Mouse (Mus musculus): ENCODE results near the gene Pygm. TPM values are rescaled to one million over a fixed set of nuclear protein-coding genes. Genes with fewer than 3 reads are reported as not detected.

Gene Pygm
- polyA plus RNA-seq, 1 experiment = not detected

- TF ChIP-seq CTCF (IDR thresholded peaks at IDR 0.05; ENCODE audit: insufficient read depth, low read depth, low read length) = no peak
- TF ChIP-seq POLR2A (IDR thresholded peaks at IDR 0.05; ENCODE audit: insufficient read depth, low read depth, low read length) = no peak
- H3K4me3 ChIP-seq (ENCODE audit: insufficient read depth, low read depth, low read length) = no peak overlapping the region
- H3K27ac ChIP-seq (ENCODE audit: insufficient read depth, low read depth, low read length) = no peak overlapping the region
- WGBS = 81% methylated on average over 8 of the region's 8 CpGs
- H3K4me1 ChIP-seq (ENCODE audit: control insufficient read depth, insufficient read depth, low read length) = peaks cover 32% of the 10 kb centered on the region
Measured at GRCm38 (mm10) chr19:6408749-6409148, 24.6 kb downstream of the Pygm start.

- TF ChIP-seq CTCF (IDR thresholded peaks at IDR 0.05; ENCODE audit: insufficient read depth, low read depth, low read length) (no peak), POLR2A (IDR thresholded peaks at IDR 0.05; ENCODE audit: insufficient read depth, low read depth, low read length) (no peak)
- peaks cover 30% of the 10 kb centered on the region for H3K4me1 ChIP-seq (ENCODE audit: control insufficient read depth, insufficient read depth, low read length)
- no peak overlapping the region for H3K27ac ChIP-seq (ENCODE audit: insufficient read depth, low read depth, low read length)
- no peak overlapping the region for H3K4me3 ChIP-seq (ENCODE audit: insufficient read depth, low read depth, low read length)
- WGBS = 74% methylated on average over 5 of the region's 5 CpGs
Measured at GRCm38 (mm10) chr19:6409176-6409575, 25.0 kb downstream of the Pygm start.

GRCm38 (mm10) chr19:6409936-6410335 is 25.7 kb downstream of the Pygm start:
- peaks cover 22% of the 10 kb centered on the region for H3K4me1 ChIP-seq (ENCODE audit: control insufficient read depth, insufficient read depth, low read length)
- whole genome bisulfite sequencing = 91% methylated on average over 5 of the region's 5 CpGs
- H3K4me3 ChIP-seq (ENCODE audit: insufficient read depth, low read depth, low read length) = no peak overlapping the region
- H3K27ac ChIP-seq (ENCODE audit: insufficient read depth, low read depth, low read length) = no peak overlapping the region
- TF ChIP-seq POLR2A (IDR thresholded peaks at IDR 0.05; ENCODE audit: insufficient read depth, low read depth, low read length) (no peak), CTCF (IDR thresholded peaks at IDR 0.05; ENCODE audit: insufficient read depth, low read depth, low read length) (no peak)

GRCm38 (mm10) chr19:6412798-6413197 is 28.6 kb downstream of the Pygm start:
- 87% methylated on average over 14 of the region's 14 CpGs for WGBS

GRCm38 (mm10) chr19:6415454-6415853 is 31.3 kb downstream of the Pygm start:
- Histone ChIP-seq H3K27ac (ENCODE audit: insufficient read depth, low read depth, low read length) (no peak overlapping the region), H3K4me1 (ENCODE audit: control insufficient read depth, insufficient read depth, low read length) (peaks cover 25% of the 10 kb centered on the region), H3K4me3 (ENCODE audit: insufficient read depth, low read depth, low read length) (no peak overlapping the region)
- WGBS = 43% methylated on average over 6 of the region's 6 CpGs
- no peak for TF ChIP-seq CTCF (IDR thresholded peaks at IDR 0.05; ENCODE audit: insufficient read depth, low read depth, low read length)
- TF ChIP-seq POLR2A (IDR thresholded peaks at IDR 0.05; ENCODE audit: insufficient read depth, low read depth, low read length) = no peak

More at GRCm38 (mm10) chr19:6412798-6413197, 28.6 kb downstream of the Pygm start:
- H3K4me1 ChIP-seq (ENCODE audit: control insufficient read depth, insufficient read depth, low read length) = peaks cover 32% of the 10 kb centered on the region
- H3K4me3 ChIP-seq (ENCODE audit: insufficient read depth, low read depth, low read length) = no peak overlapping the region
- no peak overlapping the region for H3K27ac ChIP-seq (ENCODE audit: insufficient read depth, low read depth, low read length)
- TF ChIP-seq POLR2A (IDR thresholded peaks at IDR 0.05; ENCODE audit: insufficient read depth, low read depth, low read length) (no peak), CTCF (IDR thresholded peaks at IDR 0.05; ENCODE audit: insufficient read depth, low read depth, low read length) (no peak)

DNA sequence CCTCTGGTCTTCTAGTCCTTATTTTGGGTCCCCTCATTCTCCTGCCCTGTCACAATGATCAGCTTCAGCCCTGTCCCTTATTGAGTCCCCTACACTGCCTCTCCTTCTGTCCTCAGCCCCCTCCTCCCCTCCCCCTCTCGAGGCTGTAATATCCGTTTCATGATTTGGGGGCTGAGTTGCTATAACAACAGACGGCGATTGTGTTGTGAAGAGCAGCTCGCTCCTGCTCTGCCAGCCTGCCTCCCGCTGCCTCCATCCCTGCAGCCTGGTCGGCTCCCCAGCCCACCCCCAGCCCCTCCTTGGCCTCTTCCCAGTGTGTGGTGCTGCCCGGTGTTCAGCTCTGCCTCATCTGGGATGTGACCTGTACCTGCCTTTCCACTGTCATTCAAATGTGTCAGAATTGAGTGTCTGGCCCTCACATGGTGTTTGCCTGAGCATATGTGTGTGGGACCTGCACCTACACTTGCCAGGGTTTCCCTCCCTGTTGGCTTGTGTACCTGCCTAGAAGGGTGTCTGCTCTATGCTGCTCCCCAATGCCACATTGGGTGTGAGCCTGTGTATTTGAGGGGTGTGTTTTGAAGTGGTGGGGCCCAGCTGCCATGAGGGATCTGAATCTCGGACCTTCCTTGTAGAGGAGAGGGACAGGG is 32.0 kb downstream of the Pygm start:
- Histone ChIP-seq H3K4me3 (ENCODE audit: insufficient read depth, low read depth, low read length) (no peak overlapping the region), H3K27ac (ENCODE audit: insufficient read depth, low read depth, low read length) (peak overlapping the region; percentile 35; the same call in 1 of the 2 replicates), H3K4me1 (ENCODE audit: control insufficient read depth, insufficient read depth, low read length) (peaks cover 33% of the 10 kb centered on the region)
- TF ChIP-seq CTCF (IDR thresholded peaks at IDR 0.05; ENCODE audit: insufficient read depth, low read depth, low read length) (no peak), POLR2A (IDR thresholded peaks at IDR 0.05; ENCODE audit: insufficient read depth, low read depth, low read length) (no peak)
- WGBS = 13% methylated on average over 9 of the region's 9 CpGs

- TF ChIP-seq POLR2A (IDR thresholded peaks at IDR 0.05; ENCODE audit: insufficient read depth, low read depth, low read length) (no peak), CTCF (IDR thresholded peaks at IDR 0.05; ENCODE audit: insufficient read depth, low read depth, low read length) (no peak)
- no peak overlapping the region for H3K4me3 ChIP-seq (ENCODE audit: insufficient read depth, low read depth, low read length)
- H3K4me1 ChIP-seq (ENCODE audit: control insufficient read depth, insufficient read depth, low read length) = peaks cover 38% of the 10 kb centered on the region
- WGBS = 53% methylated on average over 12 of the region's 12 CpGs
- H3K27ac ChIP-seq (ENCODE audit: insufficient read depth, low read depth, low read length) = no peak overlapping the region
Measured at GRCm38 (mm10) chr19:6416894-6417761, 32.9 kb downstream of the Pygm start.

- Histone ChIP-seq H3K4me3 (ENCODE audit: insufficient read depth, low read depth, low read length) (peak within 1 kb of the TSS; percentile 85), H3K4me1 (ENCODE audit: control insufficient read depth, insufficient read depth, low read length) (peaks cover 45% of the 10 kb centered on the region), H3K27ac (ENCODE audit: insufficient read depth, low read depth, low read length) (peak within 1 kb of the TSS; percentile 78)
- WGBS = under 1% methylated on average over 46 of the region's 46 CpGs
- TF ChIP-seq POLR2A (IDR thresholded peaks at IDR 0.05; ENCODE audit: insufficient read depth, low read depth, low read length) (peak; percentile 96), CTCF (IDR thresholded peaks at IDR 0.05; ENCODE audit: insufficient read depth, low read depth, low read length) (peak; percentile 89)
Measured at GRCm38 (mm10) chr19:6418233-6418879, 34.2 kb downstream of the Pygm start, which contains the start of gene Nrxn2. Gene Nrxn2 (plus strand): TSS chr19:6418731.

Data from olfactory bulb, adult 2 months (tissue).